Mouse (Mus musculus): ENCODE measurements around the gene Smad9.

DNA sequence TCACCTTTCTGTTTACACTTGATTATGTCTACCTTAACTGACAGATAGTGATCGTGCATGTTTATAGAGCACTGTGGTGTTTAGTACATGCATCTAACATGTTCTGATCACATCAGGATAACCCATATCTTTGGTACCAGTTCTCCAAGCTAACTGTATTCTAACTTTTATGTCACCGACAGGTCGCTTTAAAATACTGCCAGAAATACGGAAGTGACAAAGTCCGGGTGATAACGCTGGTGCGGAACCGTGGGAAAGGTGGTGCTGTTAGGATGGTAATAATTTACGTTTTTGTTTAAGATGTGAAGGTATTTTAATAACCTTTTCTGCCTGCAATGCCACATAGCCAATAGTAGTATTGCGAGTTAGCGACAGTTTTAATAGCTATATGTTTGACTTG is 13.4 kb upstream of the Smad9 start:
- no peak for TF ChIP-seq POLR2A (IDR thresholded peaks at IDR 0.05; ENCODE audit: borderline replicate concordance, extremely low read depth, insufficient read depth, insufficient read length, poor library complexity, severe bottlenecking)
- no peak for TF ChIP-seq CTCF (IDR thresholded peaks at IDR 0.05; ENCODE audit: borderline replicate concordance, extremely low read depth, insufficient read depth, insufficient read length)
